Mouse (Mus musculus): Measurements from ENCODE around the gene Ptprk. TPM values are rescaled to one million over a fixed set of nuclear protein-coding genes. Genes with fewer than 3 reads are reported as not detected.

Ptprk gene
- polyA plus RNA-seq, 1 experiment from 2014 or later: 37.8 TPM

DNA sequence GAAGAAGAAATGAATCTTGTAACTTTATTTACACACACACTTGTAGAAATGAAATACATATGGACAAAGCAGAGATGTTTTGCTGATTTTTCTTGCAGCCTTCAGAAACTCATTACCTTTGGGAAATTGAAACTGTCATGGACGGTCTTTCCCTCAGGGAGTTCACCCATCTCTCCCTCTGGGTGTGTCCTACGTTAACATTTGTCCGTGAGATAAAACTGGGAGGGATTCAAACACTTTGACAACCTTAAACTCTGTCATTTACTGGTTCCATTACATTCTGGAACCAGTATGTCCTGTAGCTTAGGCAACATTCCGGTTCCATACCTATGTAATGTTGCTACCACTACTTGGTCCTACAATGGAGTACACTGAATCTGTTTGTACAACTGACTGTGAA, 513.8 kb downstream of the Ptprk start:
- ATAC-seq (replicated peaks; ENCODE audit: low FRiP score): no peak
- Histone ChIP-seq H3K27ac (no peak overlapping the region), H3K36me3 (peaks cover 20% of the 10 kb centered on the region; the same call in 1 of the 2 replicates), H3K4me2 (no peak overlapping the region), H3K4me3 (replicated peaks) (no peak overlapping the region), H3K9ac (no peak overlapping the region), H3K27me3 (no peaks in the 10 kb centered on the region), H3K4me1 (no peaks in the 10 kb centered on the region), H3K9me3 (replicated peaks) (no peaks in the 10 kb centered on the region)
- 92% methylated on average over 4 of the region's 4 CpGs for WGBS

GRCm38 (mm10) chr10:28590822-28591221, 516.2 kb downstream of the Ptprk start:
- H3K27ac ChIP-seq: no peak overlapping the region
- no peaks in the 10 kb centered on the region for H3K27me3 ChIP-seq
- H3K9ac ChIP-seq: no peak overlapping the region
- no peaks in the 10 kb centered on the region for H3K4me1 ChIP-seq
- peaks cover 20% of the 10 kb centered on the region; the same call in 1 of the 2 replicates for H3K36me3 ChIP-seq
- H3K4me3 ChIP-seq (replicated peaks): no peak overlapping the region
- no peaks in the 10 kb centered on the region for H3K9me3 ChIP-seq (replicated peaks)
- H3K4me2 ChIP-seq: no peak overlapping the region
- WGBS: 81% methylated on average over 3 of the region's 3 CpGs
- no peak for ATAC-seq (replicated peaks; ENCODE audit: low FRiP score)

DNA sequence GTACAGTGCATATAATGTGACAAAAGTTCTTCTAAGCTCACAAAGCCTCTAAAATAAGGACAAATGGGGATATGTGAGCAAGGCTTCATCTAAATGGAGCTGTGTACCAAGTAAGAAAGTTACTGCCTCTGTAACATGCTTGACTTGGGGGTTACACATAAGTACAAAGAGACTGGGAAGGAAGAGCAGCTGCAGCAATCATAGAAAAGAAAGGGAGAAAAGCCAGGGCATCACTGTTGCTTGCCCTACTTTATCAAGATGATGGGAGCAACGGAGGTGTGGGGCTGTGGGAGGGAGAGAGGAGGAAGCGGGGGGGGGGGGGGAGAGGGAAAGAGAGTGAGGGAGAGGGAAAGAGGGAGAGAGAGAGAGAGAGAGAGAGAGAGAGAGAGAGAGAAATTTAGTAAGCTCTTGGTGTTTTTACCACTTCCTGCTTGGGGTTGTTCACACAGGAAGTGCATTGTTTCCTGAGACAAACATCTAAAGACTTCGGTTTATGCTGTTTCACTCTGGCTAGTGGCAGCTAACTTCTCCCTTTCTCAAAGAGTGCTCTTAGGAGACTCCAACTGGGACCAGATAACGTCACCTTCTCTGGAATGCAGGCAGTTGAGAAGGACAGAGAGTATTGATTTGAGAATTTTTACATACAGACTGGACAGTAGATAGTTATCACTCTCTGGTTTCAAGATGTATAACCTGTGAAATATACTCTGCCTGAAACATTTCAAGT, 519.1 kb downstream of the Ptprk start:
- Histone ChIP-seq H3K4me2 (no peak overlapping the region), H3K9ac (no peak overlapping the region), H3K27ac (no peak overlapping the region), H3K4me1 (no peaks in the 10 kb centered on the region), H3K27me3 (no peaks in the 10 kb centered on the region), H3K36me3 (peaks cover 11% of the 10 kb centered on the region; the same call in 1 of the 2 replicates), H3K4me3 (replicated peaks) (no peak overlapping the region), H3K9me3 (replicated peaks) (no peaks in the 10 kb centered on the region)
- WGBS: 71% methylated on average over 4 of the region's 4 CpGs
- no peak for ATAC-seq (replicated peaks; ENCODE audit: low FRiP score)

DNA sequence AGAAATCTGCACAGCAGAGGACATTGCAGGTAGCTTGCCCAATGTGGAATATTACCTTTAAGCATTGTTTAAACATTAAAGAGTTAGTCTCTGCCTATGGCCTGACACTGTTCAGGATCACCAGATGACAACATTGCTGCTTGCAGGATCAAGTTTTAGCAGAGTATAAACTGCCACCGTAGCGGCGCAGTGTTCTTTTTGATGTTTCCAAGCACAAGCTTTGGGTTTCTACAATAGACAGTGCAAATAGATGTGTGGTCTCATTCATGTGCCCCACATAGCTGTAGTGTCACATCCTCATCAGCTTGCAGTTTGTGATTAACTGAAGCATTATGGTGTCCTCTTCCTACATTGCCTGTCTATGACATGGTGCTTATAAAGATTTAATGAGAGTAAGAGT, 522.3 kb downstream of the Ptprk start:
- H3K27me3 ChIP-seq: no peaks in the 10 kb centered on the region
- ATAC-seq (replicated peaks; ENCODE audit: low FRiP score): no peak
- no peak overlapping the region for H3K9ac ChIP-seq
- H3K4me2 ChIP-seq: no peak overlapping the region
- H3K4me3 ChIP-seq (replicated peaks): no peak overlapping the region
- no peak overlapping the region for H3K27ac ChIP-seq
- H3K9me3 ChIP-seq (replicated peaks): no peaks in the 10 kb centered on the region
- 95% methylated on average over 3 of the region's 3 CpGs for WGBS
- H3K4me1 ChIP-seq: no peaks in the 10 kb centered on the region
- peaks cover 9% of the 10 kb centered on the region; the same call in 1 of the 2 replicates for H3K36me3 ChIP-seq

GRCm38 (mm10) chr10:28609136-28609535, 534.5 kb downstream of the Ptprk start:
- Histone ChIP-seq H3K4me1 (no peaks in the 10 kb centered on the region), H3K9ac (no peak overlapping the region), H3K27me3 (no peaks in the 10 kb centered on the region), H3K9me3 (replicated peaks) (no peaks in the 10 kb centered on the region), H3K27ac (no peak overlapping the region), H3K4me2 (no peak overlapping the region), H3K36me3 (no peaks in the 10 kb centered on the region), H3K4me3 (replicated peaks) (no peak overlapping the region)
- 76% methylated on average over 3 of the region's 3 CpGs for WGBS
- no peak for ATAC-seq (replicated peaks; ENCODE audit: low FRiP score)

- Histone ChIP-seq H3K27me3 (no peaks in the 10 kb centered on the region), H3K36me3 (no peaks in the 10 kb centered on the region), H3K4me1 (no peaks in the 10 kb centered on the region), H3K9ac (no peak overlapping the region), H3K9me3 (replicated peaks) (no peaks in the 10 kb centered on the region), H3K27ac (no peak overlapping the region), H3K4me2 (no peak overlapping the region), H3K4me3 (replicated peaks) (no peak overlapping the region)
- no peak for ATAC-seq (replicated peaks; ENCODE audit: low FRiP score)
- WGBS: 88% methylated on average over 2 of the region's 2 CpGs
Observed at GRCm38 (mm10) chr10:28614396-28614795, 539.8 kb downstream of the Ptprk start.

GRCm38 (mm10) chr10:28617203-28617602, 542.6 kb downstream of the Ptprk start:
- 93% methylated on average over 7 of the region's 7 CpGs for WGBS
- H3K9ac ChIP-seq: no peak overlapping the region
- no peak for ATAC-seq (replicated peaks; ENCODE audit: low FRiP score)
- H3K36me3 ChIP-seq: no peaks in the 10 kb centered on the region
- H3K9me3 ChIP-seq (replicated peaks): no peaks in the 10 kb centered on the region
- H3K4me2 ChIP-seq: no peak overlapping the region
- H3K27me3 ChIP-seq: no peaks in the 10 kb centered on the region
- H3K4me3 ChIP-seq (replicated peaks): no peak overlapping the region
- no peaks in the 10 kb centered on the region for H3K4me1 ChIP-seq
- H3K27ac ChIP-seq: no peak overlapping the region

DNA sequence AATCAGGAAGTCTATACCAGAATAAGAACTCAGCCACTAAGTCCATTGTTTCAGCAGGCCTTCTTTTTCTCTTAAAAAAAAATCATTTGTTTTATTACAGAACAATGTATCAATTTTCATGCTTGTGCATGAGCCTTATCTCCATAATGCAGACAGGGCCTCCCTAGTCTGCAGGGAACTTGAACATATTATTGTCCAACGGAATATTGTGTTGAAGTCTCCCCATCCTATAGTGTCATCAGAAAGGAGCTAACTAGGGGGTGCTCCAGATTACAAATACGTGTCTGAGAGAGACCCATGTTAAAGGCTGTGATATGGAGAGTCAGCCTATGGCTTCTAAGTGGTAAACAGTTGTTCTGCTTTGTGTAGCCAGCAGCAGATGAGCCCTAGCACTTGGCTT, 543.4 kb downstream of the Ptprk start:
- no peak for ATAC-seq (replicated peaks; ENCODE audit: low FRiP score)

DNA sequence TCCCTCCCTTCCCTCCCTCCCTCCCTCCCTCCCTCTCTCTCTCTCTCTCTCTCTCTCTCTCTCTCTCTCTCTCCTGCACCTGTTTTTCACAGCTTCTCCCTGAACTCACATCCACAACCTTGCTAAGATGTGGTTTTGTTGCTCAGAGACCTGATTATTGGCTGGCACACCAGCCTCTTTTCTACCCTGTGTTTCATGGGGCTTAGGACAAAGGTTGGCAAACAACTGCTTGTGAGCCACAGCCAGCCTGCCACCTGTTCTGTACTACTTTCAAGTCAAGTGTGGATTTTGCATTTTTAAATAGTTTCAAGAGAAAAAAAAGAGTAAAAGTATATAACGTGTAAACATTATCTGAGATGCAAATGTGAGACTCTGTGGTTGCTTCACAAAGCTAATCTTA, 544.8 kb downstream of the Ptprk start:
- no peak for ATAC-seq (replicated peaks; ENCODE audit: low FRiP score)
- Histone ChIP-seq H3K4me3 (replicated peaks) (no peak overlapping the region), H3K36me3 (no peaks in the 10 kb centered on the region), H3K27ac (no peak overlapping the region), H3K27me3 (no peaks in the 10 kb centered on the region), H3K9me3 (replicated peaks) (no peaks in the 10 kb centered on the region), H3K4me1 (no peaks in the 10 kb centered on the region), H3K4me2 (no peak overlapping the region), H3K9ac (no peak overlapping the region)
- 84% methylated on average over 1 of the region's 1 CpGs for WGBS

More for the DNA sequence above, 543.4 kb downstream of the Ptprk start:
- Histone ChIP-seq H3K9ac (no peak overlapping the region), H3K4me1 (no peaks in the 10 kb centered on the region), H3K27ac (no peak overlapping the region), H3K9me3 (replicated peaks) (no peaks in the 10 kb centered on the region), H3K4me2 (no peak overlapping the region), H3K4me3 (replicated peaks) (no peak overlapping the region), H3K36me3 (no peaks in the 10 kb centered on the region), H3K27me3 (no peaks in the 10 kb centered on the region)
- 82% methylated on average over 2 of the region's 2 CpGs for WGBS

DNA sequence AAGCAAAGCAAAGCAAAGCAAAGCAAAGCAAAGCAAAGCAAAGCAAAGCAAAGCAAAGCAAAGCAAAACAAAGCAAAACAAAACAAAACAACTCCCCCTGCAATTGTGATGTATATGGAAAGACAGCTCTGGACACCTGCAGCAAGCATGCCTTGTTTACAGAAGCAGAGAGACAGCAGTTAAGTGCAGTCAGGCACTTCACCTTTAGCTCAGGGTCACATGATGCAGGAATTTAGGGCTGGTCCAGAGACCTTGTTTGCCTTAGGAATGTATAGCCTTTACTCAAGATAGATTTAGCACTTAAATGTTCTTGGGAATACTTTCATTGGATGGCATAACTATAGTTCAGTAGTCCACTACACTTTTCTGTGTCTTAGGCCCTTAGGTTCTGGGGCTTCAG, 561.5 kb downstream of the Ptprk start:
- no peak overlapping the region for H3K9ac ChIP-seq

DNA sequence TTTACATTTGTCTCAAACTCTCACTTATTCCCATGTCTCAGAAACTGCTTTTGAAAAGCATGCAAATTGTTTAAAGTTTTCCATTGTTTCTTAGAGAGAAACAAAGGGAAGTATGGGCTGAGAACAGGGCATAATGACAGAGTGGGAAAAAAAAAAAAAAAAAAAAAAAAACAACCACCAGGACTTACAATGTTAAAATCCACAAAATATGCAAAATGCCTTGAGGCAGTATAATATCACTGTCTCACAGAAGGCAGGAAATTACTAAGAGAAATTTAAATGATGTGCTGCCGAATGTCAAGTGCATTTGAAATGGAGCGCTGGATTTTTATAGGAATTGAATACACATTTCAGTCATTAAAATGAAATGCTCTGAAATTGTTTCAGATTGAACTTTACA, 567.3 kb downstream of the Ptprk start:
- Histone ChIP-seq H3K4me3 (replicated peaks) (no peak overlapping the region), H3K27me3 (no peaks in the 10 kb centered on the region), H3K4me1 (no peaks in the 10 kb centered on the region), H3K9me3 (replicated peaks) (no peaks in the 10 kb centered on the region), H3K4me2 (no peak overlapping the region), H3K36me3 (no peaks in the 10 kb centered on the region), H3K9ac (no peak overlapping the region), H3K27ac (no peak overlapping the region)
- 92% methylated on average over 2 of the region's 2 CpGs for WGBS
- ATAC-seq (replicated peaks; ENCODE audit: low FRiP score): no peak

More for the DNA sequence above, 561.5 kb downstream of the Ptprk start:
- no peak overlapping the region for H3K4me3 ChIP-seq (replicated peaks)
- no peaks in the 10 kb centered on the region for H3K9me3 ChIP-seq (replicated peaks)
- peak; percentile 83 for ATAC-seq (replicated peaks; ENCODE audit: low FRiP score)
- no peak overlapping the region for H3K27ac ChIP-seq
- no peaks in the 10 kb centered on the region for H3K4me1 ChIP-seq
- no peaks in the 10 kb centered on the region for H3K36me3 ChIP-seq
- H3K27me3 ChIP-seq: no peaks in the 10 kb centered on the region
- H3K4me2 ChIP-seq: no peak overlapping the region
